In genomic region chr1:92379510-92379886, GRCm38 (mm10) we compare ENCODE assay signal across 10 mouse cellular contexts.
DNase-seq lines count a peak whose midpoint lies in the region; ATAC-seq and TF ChIP-seq lines count a peak whose summit lies in the region.
"Had no signal": no experiment of that assay in that cellular context is flagged by ENCODE, and none has a peak within 500 bp of the region (broad histone marks: within the 10 kb centered on the region; RNA-seq: fewer than 3 reads in every experiment).

No protein-coding gene starts in this region.

- no peak for TF ChIP-seq CTCF in midbrain, postnatal 0 days (IDR thresholded peaks at IDR 0.05)
- no peak for TF ChIP-seq CTCF in hindbrain, postnatal 0 days (IDR thresholded peaks at IDR 0.05; ENCODE audit: low read depth)

- DNase-seq in heart, adult 11 months = peak; percentile 91
- DNase-seq in heart, postnatal 25 days (ENCODE audit: low spot score) = no peak
- no peak for DNase-seq in midbrain, postnatal 0 days (ENCODE audit: low spot score)
- DNase-seq in hindbrain, postnatal 0 days (ENCODE audit: low spot score) = no peak
- no peak for DNase-seq in thymus, postnatal 36 days
- no peak for DNase-seq in left cerebral cortex, adult 8-10 months (ENCODE audit: low spot score in 2 of 2)
- DNase-seq: B cell, adult 2 months; layer of hippocampus, postnatal 36 days had no signal

- ATAC-seq in midbrain, postnatal 0 days (ENCODE audit: low FRiP score) = no peak
- no peak for ATAC-seq in midbrain, embryonic 16.5 days
- ATAC-seq in hindbrain, postnatal 0 days = no peak
- peak; percentile 38; the same call in 1 of the 2 replicates for ATAC-seq in stomach, embryonic 16.5 days (ENCODE audit: insufficient read depth, low FRiP score)

- H3K9ac ChIP-seq in midbrain, postnatal 0 days (replicated peaks; ENCODE audit: low read length, poor library complexity, severe bottlenecking) = no peak overlapping the region
- no peak overlapping the region for H3K9ac ChIP-seq in midbrain, embryonic 16.5 days (ENCODE audit: low read depth, low read length)
- H3K9ac ChIP-seq in hindbrain, postnatal 0 days (replicated peaks; ENCODE audit: low read length) = no peak overlapping the region
- 0 out of 2 replicates have a peak overlapping the region, but pooled peaks have one; percentile 23 for H3K9ac ChIP-seq in stomach, embryonic 16.5 days (ENCODE audit: low read length)

- peak overlapping the region; percentile 0; the same call in 1 of the 2 replicates for H3K27ac ChIP-seq in midbrain, postnatal 0 days (ENCODE audit: low read depth, low read length)
- no peak overlapping the region for H3K27ac ChIP-seq in midbrain, embryonic 16.5 days (ENCODE audit: low read length)
- H3K27ac ChIP-seq in hindbrain, postnatal 0 days = peak overlapping the region; percentile 36; the same call in 1 of the 2 replicates
- H3K27ac ChIP-seq in stomach, embryonic 16.5 days (ENCODE audit: low read length) = peak overlapping the region; percentile 85

- 62% methylated on average over 3 of the region's 3 CpGs for WGBS in midbrain, postnatal 0 days
- 70% methylated on average over 3 of the region's 3 CpGs for WGBS in midbrain, embryonic 16.5 days
- WGBS in hindbrain, postnatal 0 days = 66% methylated on average over 3 of the region's 3 CpGs
- WGBS in stomach, embryonic 16.5 days = 49% methylated on average over 3 of the region's 3 CpGs

- intact Hi-C loops in heart, postnatal 25 days (cut with DNase I) = loop anchor here (5.0 kb wide), 1 partner anchor 58 kb away; no protein-coding TSS in a partner anchor

- no peaks in the 10 kb centered on the region for H3K36me3 ChIP-seq in midbrain, postnatal 0 days (ENCODE audit: insufficient read depth, low read length)
- H3K36me3 ChIP-seq in midbrain, embryonic 16.5 days (ENCODE audit: control insufficient read depth, insufficient read depth, low read length) = no peaks in the 10 kb centered on the region
- H3K36me3 ChIP-seq in hindbrain, postnatal 0 days (ENCODE audit: insufficient read depth, low read length) = no peaks in the 10 kb centered on the region
- H3K36me3 ChIP-seq in stomach, embryonic 16.5 days (ENCODE audit: control insufficient read depth, insufficient read depth, low read length) = no peaks in the 10 kb centered on the region

- H3K4me3 ChIP-seq in midbrain, postnatal 0 days (ENCODE audit: low read depth, low read length) = no peak overlapping the region
- H3K4me3 ChIP-seq in midbrain, embryonic 16.5 days (ENCODE audit: low read depth, low read length) = no peak overlapping the region
- H3K4me3 ChIP-seq in hindbrain, postnatal 0 days (ENCODE audit: low read length) = no peak overlapping the region
- H3K4me3 ChIP-seq in stomach, embryonic 16.5 days (replicated peaks; ENCODE audit: low read length) = no peak overlapping the region

- no peaks in the 10 kb centered on the region for H3K9me3 ChIP-seq in midbrain, postnatal 0 days (ENCODE audit: low read length)
- no peaks in the 10 kb centered on the region for H3K9me3 ChIP-seq in midbrain, embryonic 16.5 days (replicated peaks; ENCODE audit: control insufficient read depth, low read length, poor library complexity, severe bottlenecking)
- no peaks in the 10 kb centered on the region for H3K9me3 ChIP-seq in hindbrain, postnatal 0 days (ENCODE audit: low read length)
- no peaks in the 10 kb centered on the region for H3K9me3 ChIP-seq in stomach, embryonic 16.5 days (replicated peaks; ENCODE audit: control insufficient read depth, low read length)

- 0 out of 2 replicates have a peak, but pooled peaks cover 5% of the 10 kb centered on the region for H3K4me1 ChIP-seq in midbrain, postnatal 0 days (ENCODE audit: insufficient read depth, low read length)
- H3K4me1 ChIP-seq in midbrain, embryonic 16.5 days (ENCODE audit: control insufficient read depth, insufficient read depth, low read length) = peaks cover 5% of the 10 kb centered on the region; the same call in 1 of the 2 replicates
- peaks cover 6% of the 10 kb centered on the region; the same call in 1 of the 2 replicates for H3K4me1 ChIP-seq in hindbrain, postnatal 0 days (ENCODE audit: insufficient read depth, low read length)
- peaks cover 4% of the 10 kb centered on the region; the same call in 1 of the 2 replicates for H3K4me1 ChIP-seq in stomach, embryonic 16.5 days (ENCODE audit: control insufficient read depth, insufficient read depth, low read length)

- H3K4me2 ChIP-seq in midbrain, postnatal 0 days (ENCODE audit: low read depth, low read length, poor library complexity, severe bottlenecking) = no peak overlapping the region
- H3K4me2 ChIP-seq in midbrain, embryonic 16.5 days (ENCODE audit: low read length) = no peak overlapping the region
- no peak overlapping the region for H3K4me2 ChIP-seq in hindbrain, postnatal 0 days (ENCODE audit: low read depth, low read length)
- H3K4me2 ChIP-seq in stomach, embryonic 16.5 days (ENCODE audit: low read depth, low read length) = no peak overlapping the region

- H3K27me3 ChIP-seq in midbrain, postnatal 0 days (ENCODE audit: insufficient read depth, low read length) = no peaks in the 10 kb centered on the region
- H3K27me3 ChIP-seq in midbrain, embryonic 16.5 days (ENCODE audit: control insufficient read depth, insufficient read depth, low read depth, low read length) = no peaks in the 10 kb centered on the region
- H3K27me3 ChIP-seq in hindbrain, postnatal 0 days (ENCODE audit: insufficient read depth, low read length) = no peaks in the 10 kb centered on the region
- no peaks in the 10 kb centered on the region for H3K27me3 ChIP-seq in stomach, embryonic 16.5 days (ENCODE audit: control insufficient read depth, insufficient read depth, low read length)
